Mouse (Mus musculus): ENCODE data around the gene Vash1. TPM values are rescaled to one million over a fixed set of nuclear protein-coding genes. Genes with fewer than 3 reads are reported as not detected.
A peak's percentile ranks its signal among the peaks of the same experiment; 100 is the strongest.

Vash1 gene
- total and polyA plus RNA-seq, 3 experiments: 1.1 to 2.7 (median 2.2) TPM

- H3K36me3 ChIP-seq (replicated peaks in 1 of 2; ENCODE audit: control insufficient read depth in 1 of 2, insufficient read depth in 1 of 2, low read length in 1 of 2): peaks cover 0 to 24% of the 10 kb centered on the region in 2 experiments
- no peaks in the 10 kb centered on the region for H3K9me3 ChIP-seq (replicated peaks; ENCODE audit: low read length)
- TF ChIP-seq POLR2AphosphoS2 (IDR thresholded peaks at IDR 0.05; ENCODE audit: low read depth, low read length) (no peak), CTCF (conservative IDR thresholded peaks at IDR 0.05 in 1 of 2, IDR thresholded peaks at IDR 0.05 in 1 of 2; ENCODE audit: low read depth in 2 of 2, low read length in 2 of 2) (peak in 1 of 2 experiments; percentile 70; a peak in 3 of 4 replicates), RAD21 (IDR thresholded peaks at IDR 0.05; ENCODE audit: low read depth, low read length) (peak; percentile 65), BHLHE40 (IDR thresholded peaks at IDR 0.05; ENCODE audit: low read depth, low read length) (no peak), SMC3 (IDR thresholded peaks at IDR 0.05; ENCODE audit: low read depth, low read length) (peak; percentile 46), ZNF384 (IDR thresholded peaks at IDR 0.05; ENCODE audit: low read depth, low read length) (peak; percentile 86), RCOR1 (conservative IDR thresholded peaks at IDR 0.05; ENCODE audit: low read depth, low read length) (no peak)
- DNase-seq (ENCODE audit: extremely low read depth): no peak
- H3K27me3 ChIP-seq (replicated peaks): no peaks in the 10 kb centered on the region
- H3K4me3 ChIP-seq (replicated peaks in 1 of 3; ENCODE audit: low read depth in 2 of 3, low read length in 2 of 3, poor library complexity in 1 of 3): no peak overlapping the region
- H3K4me2 ChIP-seq (ENCODE audit: insufficient read depth, low read depth, poor library complexity, severe bottlenecking): no peak overlapping the region
- H3K27ac ChIP-seq (ENCODE audit: insufficient read depth, low read depth): no peak overlapping the region
- dilution Hi-C loops (cut with MboI; ENCODE audit: extremely low pct_ligation_motif_present, extremely low pct_unique_long_range_greater_than_20kb, low sequenced_read_pairs): no loop called here
- H3K79me2 ChIP-seq (replicated peaks; ENCODE audit: control insufficient read depth, extremely low read depth, insufficient read depth, poor library complexity, severe bottlenecking): no peaks in the 10 kb centered on the region
- H3K4me1 ChIP-seq (ENCODE audit: control insufficient read depth in 1 of 2, insufficient read depth in 2 of 2): peaks cover 0 to 4% of the 10 kb centered on the region in 2 experiments; a peak in 2 of 4 replicates
- no peak overlapping the region for H3K9ac ChIP-seq (ENCODE audit: insufficient read depth, low read depth)
- in situ Hi-C loops (cut with MboI; ENCODE audit: low pct_ligation_motif_present, low pct_unique_long_range_greater_than_20kb, low sequenced_read_pairs): no loop called here
These were observed 35.5 kb downstream of the Vash1 start for GRCm38 (mm10) chr12:86714026-86714425.

GRCm38 (mm10) chr12:86715401-86715800, 36.9 kb downstream of the Vash1 start:
- Histone ChIP-seq H3K9me3 (replicated peaks; ENCODE audit: low read length) (no peaks in the 10 kb centered on the region), H3K79me2 (replicated peaks; ENCODE audit: control insufficient read depth, extremely low read depth, insufficient read depth, poor library complexity, severe bottlenecking) (no peaks in the 10 kb centered on the region), H3K27ac (ENCODE audit: insufficient read depth, low read depth) (no peak overlapping the region), H3K4me1 (ENCODE audit: control insufficient read depth in 1 of 2, insufficient read depth in 2 of 2) (peaks cover 0 to 4% of the 10 kb centered on the region in 2 experiments; a peak in 2 of 4 replicates), H3K9ac (ENCODE audit: insufficient read depth, low read depth) (no peak overlapping the region), H3K36me3 (replicated peaks in 1 of 2; ENCODE audit: control insufficient read depth in 1 of 2, insufficient read depth in 1 of 2, low read length in 1 of 2) (peaks cover 0 to 29% of the 10 kb centered on the region in 2 experiments), H3K4me2 (ENCODE audit: insufficient read depth, low read depth, poor library complexity, severe bottlenecking) (no peak overlapping the region), H3K27me3 (replicated peaks) (no peaks in the 10 kb centered on the region), H3K4me3 (replicated peaks in 1 of 3; ENCODE audit: low read depth in 2 of 3, low read length in 2 of 3, poor library complexity in 1 of 3) (no peak overlapping the region)
- peak; percentile 50 for DNase-seq (ENCODE audit: extremely low read depth)
- in situ Hi-C loops (cut with MboI; ENCODE audit: low pct_ligation_motif_present, low pct_unique_long_range_greater_than_20kb, low sequenced_read_pairs): no loop called here
- dilution Hi-C loops (cut with MboI; ENCODE audit: extremely low pct_ligation_motif_present, extremely low pct_unique_long_range_greater_than_20kb, low sequenced_read_pairs): no loop called here
- no peak for TF ChIP-seq ZKSCAN1 (IDR thresholded peaks at IDR 0.05; ENCODE audit: borderline replicate concordance, low read depth, low read length)
- TF ChIP-seq GABPA (IDR thresholded peaks at IDR 0.05; ENCODE audit: insufficient replicate concordance, low read depth, low read length): no peak
- TF ChIP-seq SIN3A (IDR thresholded peaks at IDR 0.05; ENCODE audit: low read length): no peak
- no peak for TF ChIP-seq IRF4 (IDR thresholded peaks at IDR 0.05; ENCODE audit: low read depth, low read length)
- TF ChIP-seq MEF2A (IDR thresholded peaks at IDR 0.05; ENCODE audit: borderline replicate concordance, low read depth, low read length): no peak
- no peak for TF ChIP-seq MYC (IDR thresholded peaks at IDR 0.05; ENCODE audit: low read depth, low read length)
- TF ChIP-seq CHD1 (IDR thresholded peaks at IDR 0.05; ENCODE audit: low read depth, low read length): no peak
- TF ChIP-seq EP300 (IDR thresholded peaks at IDR 0.05; ENCODE audit: low read length): no peak
- TF ChIP-seq TBP (conservative IDR thresholded peaks at IDR 0.05; ENCODE audit: low read depth, low read length): no peak
- no peak for TF ChIP-seq ZMIZ1 (IDR thresholded peaks at IDR 0.05; ENCODE audit: low read depth, low read length)
- TF ChIP-seq ELF1 (IDR thresholded peaks at IDR 0.05; ENCODE audit: low read depth, low read length): no peak
- no peak for TF ChIP-seq POLR2A (IDR thresholded peaks at IDR 0.05; ENCODE audit: low read depth, low read length)
- TF ChIP-seq JUND (conservative IDR thresholded peaks at IDR 0.05; ENCODE audit: low read depth, low read length): no peak
- TF ChIP-seq CTCF (conservative IDR thresholded peaks at IDR 0.05 in 1 of 2, IDR thresholded peaks at IDR 0.05 in 1 of 2; ENCODE audit: low read depth in 2 of 2, low read length in 2 of 2): peak; percentile 71 to 79
- no peak for TF ChIP-seq MXI1 (IDR thresholded peaks at IDR 0.05; ENCODE audit: low read depth, low read length)
- TF ChIP-seq TCF12 (IDR thresholded peaks at IDR 0.05; ENCODE audit: low read depth, low read length): no peak
- TF ChIP-seq POLR2AphosphoS2 (IDR thresholded peaks at IDR 0.05; ENCODE audit: low read depth, low read length): no peak
- no peak for TF ChIP-seq MAFK (IDR thresholded peaks at IDR 0.05; ENCODE audit: insufficient replicate concordance, low read length)
- TF ChIP-seq BHLHE40 (IDR thresholded peaks at IDR 0.05; ENCODE audit: low read depth, low read length): no peak
- no peak for TF ChIP-seq MAZ (IDR thresholded peaks at IDR 0.05; ENCODE audit: low read depth, low read length)
- no peak for TF ChIP-seq NELFE (IDR thresholded peaks at IDR 0.05; ENCODE audit: low read depth, low read length)
- TF ChIP-seq NRF1 (IDR thresholded peaks at IDR 0.05; ENCODE audit: low read depth, low read length): no peak
- no peak for TF ChIP-seq JUN (IDR thresholded peaks at IDR 0.05; ENCODE audit: insufficient read depth, low read depth, low read length)
- TF ChIP-seq ZNF384 (IDR thresholded peaks at IDR 0.05; ENCODE audit: low read depth, low read length): no peak
- TF ChIP-seq RCOR1 (conservative IDR thresholded peaks at IDR 0.05; ENCODE audit: low read depth, low read length): no peak
- TF ChIP-seq USF2 (conservative IDR thresholded peaks at IDR 0.05; ENCODE audit: low read depth, low read length): no peak
- TF ChIP-seq ZC3H11A (IDR thresholded peaks at IDR 0.05; ENCODE audit: low read depth, low read length): 0 out of 2 replicates have a peak, but pooled peaks have one; percentile 17
- no peak for TF ChIP-seq E2F4 (IDR thresholded peaks at IDR 0.05; ENCODE audit: insufficient replicate concordance, low read depth, low read length)
- no peak for TF ChIP-seq HCFC1 (IDR thresholded peaks at IDR 0.05; ENCODE audit: low read depth, low read length)
- TF ChIP-seq RAD21 (IDR thresholded peaks at IDR 0.05; ENCODE audit: low read depth, low read length): peak; percentile 75
- peak; percentile 69 for TF ChIP-seq SMC3 (IDR thresholded peaks at IDR 0.05; ENCODE audit: low read depth, low read length)
- no peak for TF ChIP-seq CHD2 (IDR thresholded peaks at IDR 0.05; ENCODE audit: low read length)
